Mouse (Mus musculus): ENCODE measurements around the gene Trmt10a. TPM values are rescaled to one million over a fixed set of nuclear protein-coding genes. Genes with fewer than 3 reads are reported as not detected.
A peak's percentile ranks its signal among the peaks of the same experiment; 100 is the strongest.

Trmt10a gene
- polyA plus RNA-seq, 1 experiment from 2014 or later = 9.0 TPM

GRCm38 (mm10) chr3:138142052-138142732 lies 1.1 kb upstream of the Trmt10a start:
- Histone ChIP-seq H3K4me2 (peak overlapping the region; percentile 82), H3K27me3 (no peaks in the 10 kb centered on the region), H3K36me3 (no peaks in the 10 kb centered on the region), H3K4me1 (replicated peaks) (peaks cover 9% of the 10 kb centered on the region), H3K27ac (replicated peaks) (peak overlapping the region; percentile 9; the same call in 1 of the 2 replicates), H3K9ac (0 out of 2 replicates have a peak overlapping the region, but pooled peaks have one; percentile 2), H3K4me3 (peak overlapping the region; percentile 62), H3K9me3 (no peaks in the 10 kb centered on the region)
- ATAC-seq (ENCODE audit: low read depth) = no peak
- 61% methylated on average over 4 of the region's 4 CpGs for WGBS

DNA sequence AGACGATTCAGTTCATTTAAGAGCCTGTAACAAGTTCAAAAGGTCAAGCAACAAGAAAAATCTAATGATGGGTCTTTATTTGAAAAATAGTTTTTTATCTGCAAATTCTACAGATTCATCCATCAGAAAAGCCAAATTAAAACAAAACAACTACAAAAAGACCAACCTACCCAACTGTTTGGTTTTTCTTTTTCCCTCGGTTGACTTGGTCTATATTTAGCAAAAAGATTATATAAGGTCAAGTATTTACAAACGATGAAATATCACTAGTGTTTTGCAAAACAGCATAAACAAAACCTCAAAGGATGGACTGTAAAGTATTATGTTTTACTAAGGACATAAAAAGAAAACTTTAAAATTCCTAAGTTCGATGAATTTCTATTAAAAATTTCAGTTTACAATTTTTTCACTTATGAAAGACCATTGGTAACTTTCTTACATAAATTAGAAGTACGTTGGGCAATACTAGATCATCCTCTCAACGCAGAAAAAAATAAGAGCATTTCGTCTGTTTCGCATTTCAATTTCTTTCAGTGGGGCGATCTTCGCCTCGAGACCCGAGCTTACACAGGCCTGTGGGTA lies 424 bp upstream of the Trmt10a start:
- no peak for ATAC-seq (ENCODE audit: low read depth)
- Histone ChIP-seq H3K4me2 (peak overlapping the region; percentile 82), H3K9me3 (no peaks in the 10 kb centered on the region), H3K27me3 (no peaks in the 10 kb centered on the region), H3K9ac (peak overlapping the region; percentile 74), H3K4me3 (peak overlapping the region; percentile 62), H3K4me1 (replicated peaks) (peaks cover 9% of the 10 kb centered on the region), H3K36me3 (no peaks in the 10 kb centered on the region), H3K27ac (replicated peaks) (peak overlapping the region; percentile 95)
- WGBS = 7% methylated on average over 12 of the region's 12 CpGs

- Histone ChIP-seq H3K9ac (peak overlapping the region; percentile 74), H3K9me3 (no peaks in the 10 kb centered on the region), H3K27me3 (no peaks in the 10 kb centered on the region), H3K4me1 (replicated peaks) (peaks cover 9% of the 10 kb centered on the region), H3K4me3 (peak overlapping the region; percentile 62), H3K36me3 (peaks cover under 1% of the 10 kb centered on the region; the same call in 1 of the 2 replicates), H3K4me2 (peak overlapping the region; percentile 82), H3K27ac (replicated peaks) (peak overlapping the region; percentile 95)
- under 1% methylated on average over 18 of the region's 18 CpGs for whole genome bisulfite sequencing
- no peak for ATAC-seq (ENCODE audit: low read depth)
Observed at GRCm38 (mm10) chr3:138144060-138144641, 903 bp downstream of the Trmt10a start.

- 2% methylated on average over 8 of the region's 8 CpGs for WGBS
- Histone ChIP-seq H3K4me3 (peak within 1 kb of the TSS; percentile 62), H3K4me2 (peak within 1 kb of the TSS; percentile 82), H3K9ac (peak within 1 kb of the TSS; percentile 74), H3K27ac (replicated peaks) (peak within 1 kb of the TSS; percentile 95), H3K9me3 (no peaks in the 10 kb centered on the region), H3K36me3 (peaks cover 6% of the 10 kb centered on the region; the same call in 1 of the 2 replicates), H3K4me1 (replicated peaks) (peaks cover 9% of the 10 kb centered on the region), H3K27me3 (no peaks in the 10 kb centered on the region)
- ATAC-seq (ENCODE audit: low read depth) = no peak
Observed at GRCm38 (mm10) chr3:138144642-138145171, 1.5 kb downstream of the Trmt10a start, which contains the start of gene Mttp. Gene Mttp, minus strand, starts transcription at chr3:138144968.

- ATAC-seq (ENCODE audit: low read depth) = no peak
- Histone ChIP-seq H3K4me3 (no peak overlapping the region), H3K36me3 (peaks cover 19% of the 10 kb centered on the region), H3K9me3 (no peaks in the 10 kb centered on the region), H3K27ac (replicated peaks) (no peak overlapping the region), H3K4me2 (no peak overlapping the region), H3K27me3 (no peaks in the 10 kb centered on the region), H3K9ac (no peak overlapping the region), H3K4me1 (replicated peaks) (no peaks in the 10 kb centered on the region)
- WGBS = 97% methylated on average over 2 of the region's 2 CpGs
Observed at GRCm38 (mm10) chr3:138148811-138149210, 5.6 kb downstream of the Trmt10a start.

DNA sequence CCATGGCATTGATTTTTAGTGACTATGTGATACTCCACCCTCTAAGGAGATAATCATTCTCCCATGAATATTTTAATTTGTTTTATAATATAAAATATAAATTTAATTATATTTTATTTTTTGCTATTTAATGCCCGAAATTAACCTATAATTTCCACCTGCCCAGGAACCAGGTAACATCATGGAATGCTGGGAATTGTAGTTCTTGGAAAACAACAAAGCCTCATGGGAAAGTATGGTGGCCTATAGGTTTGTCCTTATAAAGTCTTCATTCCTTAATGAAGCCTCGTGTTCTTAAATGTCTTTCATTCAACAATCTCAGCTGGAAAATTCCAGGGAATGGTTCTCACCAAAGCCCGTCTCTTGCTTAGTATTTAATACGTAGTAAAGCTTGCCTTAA lies 11.8 kb downstream of the Trmt10a start:
- WGBS = 91% methylated on average over 4 of the region's 4 CpGs
- Histone ChIP-seq H3K4me1 (replicated peaks) (no peaks in the 10 kb centered on the region), H3K4me2 (no peak overlapping the region), H3K9me3 (no peaks in the 10 kb centered on the region), H3K9ac (no peak overlapping the region), H3K4me3 (no peak overlapping the region), H3K27ac (replicated peaks) (no peak overlapping the region), H3K36me3 (peaks cover 12% of the 10 kb centered on the region), H3K27me3 (no peaks in the 10 kb centered on the region)
- ATAC-seq (ENCODE audit: low read depth) = no peak

GRCm38 (mm10) chr3:138156651-138157050 lies 13.4 kb downstream of the Trmt10a start:
- Histone ChIP-seq H3K36me3 (peaks cover 12% of the 10 kb centered on the region), H3K27me3 (no peaks in the 10 kb centered on the region), H3K4me1 (replicated peaks) (no peaks in the 10 kb centered on the region), H3K27ac (replicated peaks) (no peak overlapping the region), H3K9ac (no peak overlapping the region), H3K4me3 (no peak overlapping the region), H3K4me2 (no peak overlapping the region), H3K9me3 (no peaks in the 10 kb centered on the region)
- WGBS = 68% methylated on average over 10 of the region's 10 CpGs
- ATAC-seq (ENCODE audit: low read depth) = no peak

DNA sequence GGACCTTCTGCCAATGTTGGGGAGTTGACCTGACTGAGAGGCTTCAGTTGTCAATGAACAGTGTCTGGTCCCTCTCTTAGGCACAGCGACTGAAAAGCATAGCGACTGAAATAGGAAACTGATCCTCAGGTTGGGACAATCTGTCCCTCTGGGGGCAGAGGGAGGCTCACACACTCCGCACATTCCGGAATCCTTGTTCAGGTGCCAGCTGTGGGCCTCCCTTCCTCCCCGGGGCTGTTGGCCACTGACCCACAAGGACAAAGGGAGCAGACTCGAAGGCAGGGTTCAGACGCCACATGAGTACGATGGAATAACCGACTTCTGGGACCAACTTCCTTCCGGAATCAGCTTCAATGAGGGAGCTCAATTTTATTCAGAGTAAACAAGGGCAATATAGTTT lies 18.4 kb downstream of the Trmt10a start:
- no peak overlapping the region for H3K27ac ChIP-seq (replicated peaks)
- H3K9ac ChIP-seq = no peak overlapping the region
- no peak overlapping the region for H3K4me3 ChIP-seq
- no peak for ATAC-seq (ENCODE audit: low read depth)
- WGBS = 86% methylated on average over 10 of the region's 10 CpGs
- no peaks in the 10 kb centered on the region for H3K4me1 ChIP-seq (replicated peaks)
- H3K36me3 ChIP-seq = peaks cover 2% of the 10 kb centered on the region; the same call in 1 of the 2 replicates
- no peak overlapping the region for H3K4me2 ChIP-seq
- H3K27me3 ChIP-seq = no peaks in the 10 kb centered on the region
- H3K9me3 ChIP-seq = no peaks in the 10 kb centered on the region

DNA sequence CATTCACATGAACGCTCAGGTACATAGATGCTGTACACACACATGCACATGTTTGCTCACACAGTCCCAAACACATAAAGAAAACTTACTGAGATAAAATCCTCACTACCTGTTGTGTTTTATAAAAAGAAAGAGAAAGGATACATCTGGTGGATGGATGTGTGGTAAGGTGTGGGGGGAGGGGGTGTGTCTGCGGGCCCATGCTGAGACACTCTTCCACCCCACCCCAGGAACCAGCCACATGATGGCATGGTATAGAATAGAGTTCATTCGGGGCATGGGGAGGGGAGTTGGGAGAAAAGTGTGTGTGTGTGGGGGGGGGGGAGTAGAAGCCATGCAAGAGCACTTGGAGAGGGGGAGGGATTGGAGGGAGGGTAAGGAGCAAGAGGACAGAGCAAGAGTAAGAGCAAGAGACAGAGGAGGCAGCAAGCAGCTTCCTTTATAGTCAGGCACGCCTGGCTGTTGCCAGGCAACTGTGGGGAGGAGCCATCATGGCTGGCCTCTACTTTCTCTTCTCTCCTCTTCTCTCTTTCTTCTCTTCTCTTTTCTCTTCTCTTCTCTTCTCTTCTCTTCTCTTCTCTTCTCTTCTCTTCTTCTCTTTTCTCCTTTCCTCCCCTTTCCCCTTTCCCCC lies 19.4 kb downstream of the Trmt10a start:
- no peaks in the 10 kb centered on the region for H3K4me1 ChIP-seq (replicated peaks)
- 66% methylated on average over 4 of the region's 4 CpGs for WGBS
- no peak overlapping the region for H3K4me2 ChIP-seq
- ATAC-seq (ENCODE audit: low read depth) = no peak
- H3K27ac ChIP-seq (replicated peaks) = no peak overlapping the region
- no peaks in the 10 kb centered on the region for H3K27me3 ChIP-seq
- H3K4me3 ChIP-seq = no peak overlapping the region
- H3K9ac ChIP-seq = no peak overlapping the region
- no peaks in the 10 kb centered on the region for H3K9me3 ChIP-seq
- no peaks in the 10 kb centered on the region for H3K36me3 ChIP-seq

- Histone ChIP-seq H3K4me1 (replicated peaks) (no peaks in the 10 kb centered on the region), H3K9ac (no peak overlapping the region), H3K4me3 (no peak overlapping the region), H3K27me3 (no peaks in the 10 kb centered on the region), H3K4me2 (no peak overlapping the region), H3K36me3 (no peaks in the 10 kb centered on the region), H3K9me3 (no peaks in the 10 kb centered on the region), H3K27ac (replicated peaks) (no peak overlapping the region)
- ATAC-seq (ENCODE audit: low read depth) = no peak
- 83% methylated on average over 10 of the region's 10 CpGs for WGBS
Observed at GRCm38 (mm10) chr3:138173291-138173690, 30.0 kb downstream of the Trmt10a start.

GRCm38 (mm10) chr3:138175551-138175950 lies 32.3 kb downstream of the Trmt10a start:
- WGBS = 89% methylated on average over 6 of the region's 6 CpGs
- Histone ChIP-seq H3K36me3 (no peaks in the 10 kb centered on the region), H3K4me3 (no peak overlapping the region), H3K27me3 (no peaks in the 10 kb centered on the region), H3K9ac (no peak overlapping the region), H3K9me3 (no peaks in the 10 kb centered on the region), H3K4me2 (no peak overlapping the region), H3K27ac (replicated peaks) (no peak overlapping the region), H3K4me1 (replicated peaks) (no peaks in the 10 kb centered on the region)
- no peak for ATAC-seq (ENCODE audit: low read depth)

- Histone ChIP-seq H3K4me3 (no peak overlapping the region), H3K27ac (replicated peaks) (no peak overlapping the region), H3K9ac (no peak overlapping the region), H3K4me1 (replicated peaks) (peaks cover 5% of the 10 kb centered on the region), H3K4me2 (no peak overlapping the region), H3K36me3 (no peaks in the 10 kb centered on the region), H3K9me3 (no peaks in the 10 kb centered on the region), H3K27me3 (no peaks in the 10 kb centered on the region)
- ATAC-seq (ENCODE audit: low read depth) = no peak
- 89% methylated on average over 2 of the region's 2 CpGs for WGBS
Observed at GRCm38 (mm10) chr3:138182019-138182418, 38.8 kb downstream of the Trmt10a start.

All from neural tube, embryonic 13.5 days (tissue).